Mouse (Mus musculus) right cerebral cortex, postnatal 14 days (tissue): Measurements from ENCODE around the gene Crabp1.
A peak's percentile ranks its signal among the peaks of the same experiment; 100 is the strongest.

Source experiments
- DNase-seq: peaks from one replicate; pipeline ENCODE4 v3.0.0; 2022

The Crabp1 gene

DNA sequence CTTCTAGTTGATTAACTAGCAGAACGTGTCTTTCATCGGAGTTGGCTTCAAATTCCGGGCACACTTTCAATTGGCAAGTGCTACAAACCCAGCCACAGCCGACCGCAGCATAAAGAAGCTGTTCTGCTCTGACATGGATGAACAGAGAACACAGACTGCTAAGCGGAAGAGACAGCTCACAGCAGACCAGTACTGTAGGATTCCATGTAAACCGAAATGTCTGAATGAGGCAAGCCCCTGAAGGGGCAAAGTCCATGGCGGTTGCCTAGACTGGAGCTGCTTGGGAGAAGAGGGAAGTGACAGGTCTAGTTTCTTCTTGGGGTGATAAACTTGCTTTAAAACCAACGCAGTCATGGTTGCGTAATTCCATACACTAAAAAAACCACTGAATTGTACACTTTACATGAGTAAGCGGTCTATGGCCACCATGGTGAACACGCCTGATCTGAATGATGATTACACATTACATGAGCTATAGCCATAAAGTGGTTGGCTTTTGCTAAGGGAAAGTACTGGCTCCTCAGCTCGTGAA is 12.0 kb downstream of the Crabp1 start:
- DNase-seq = no peak

DNA sequence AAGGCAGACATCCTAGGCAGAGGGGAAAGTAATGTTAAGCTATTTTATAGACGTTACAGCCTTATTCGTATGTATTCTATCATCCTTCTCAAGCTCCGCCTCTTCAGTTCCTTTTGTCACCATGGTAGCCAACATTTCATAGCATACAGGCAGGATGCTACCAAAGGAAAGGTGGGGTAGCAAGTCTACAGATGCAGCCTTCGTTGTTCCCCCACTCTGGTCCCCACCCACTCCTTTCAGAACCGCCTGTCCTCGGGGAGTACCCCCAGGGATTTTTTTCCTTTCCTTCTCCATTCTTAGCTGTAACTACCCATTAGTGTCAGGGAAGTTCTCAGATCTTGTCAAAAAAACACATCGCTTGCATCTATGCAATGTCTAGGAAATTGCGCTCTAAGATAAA is 14.7 kb downstream of the Crabp1 start:
- no peak for DNase-seq

DNA sequence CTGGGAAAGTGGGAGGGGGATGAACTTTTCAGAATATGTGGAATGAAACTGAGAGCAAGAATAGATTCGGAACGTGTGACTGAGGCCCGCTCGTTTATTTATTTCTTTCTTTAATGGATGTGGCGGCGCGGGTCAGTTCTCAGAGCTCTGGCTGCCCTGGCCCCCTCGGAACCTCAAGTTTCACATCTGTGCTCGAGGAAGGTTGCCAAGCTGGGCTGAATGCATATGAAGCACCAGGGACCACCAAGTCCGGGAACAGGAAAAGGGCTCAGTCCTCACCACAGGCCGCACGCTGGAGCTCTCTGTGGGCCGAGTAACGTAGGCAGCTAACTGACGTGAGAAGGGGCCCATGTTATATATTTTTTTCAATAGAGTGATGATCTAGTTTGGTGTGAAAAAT is 18.0 kb downstream of the Crabp1 start:
- DNase-seq = no peak

GRCm38 (mm10) chr9:54784003-54784402 is 19.5 kb downstream of the Crabp1 start:
- DNase-seq = no peak

DNA sequence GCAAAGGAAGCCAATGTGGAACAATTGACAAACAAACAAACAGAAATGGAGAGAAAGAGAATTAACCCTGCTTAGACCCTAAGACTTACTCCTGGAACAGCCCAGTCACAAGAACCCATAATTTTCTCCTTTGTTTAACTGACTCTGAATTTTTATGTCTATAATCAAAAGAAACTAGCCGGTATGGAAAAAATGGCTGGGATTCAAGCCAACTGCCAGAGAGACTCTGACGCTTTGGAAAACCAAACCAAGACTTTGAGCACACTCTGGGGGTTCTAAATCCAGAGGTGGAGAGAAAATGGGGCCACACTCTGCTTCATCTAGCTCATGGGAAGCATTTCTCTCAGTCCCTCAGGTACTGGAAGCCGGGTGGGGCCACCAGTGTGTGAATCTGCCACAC is 20.7 kb downstream of the Crabp1 start:
- DNase-seq = no peak

DNA sequence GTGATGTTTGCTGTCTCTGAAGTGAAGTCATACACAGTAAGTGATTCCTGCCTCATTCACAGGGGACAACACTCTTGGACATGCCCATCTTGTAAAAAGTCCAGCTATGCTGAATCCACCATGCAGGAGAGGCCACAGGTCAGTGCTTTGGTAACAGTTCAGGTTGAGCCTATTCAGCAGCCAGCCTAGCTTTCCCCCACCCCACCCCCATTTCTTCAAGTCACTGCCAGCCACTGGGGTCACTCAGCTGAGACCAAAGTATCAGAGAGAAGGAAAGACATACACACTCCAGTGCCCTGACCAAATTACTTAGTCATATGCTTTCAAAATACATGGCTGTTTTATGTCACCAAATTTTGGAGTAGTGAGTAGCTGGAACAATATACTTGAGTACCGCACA is 21.5 kb downstream of the Crabp1 start:
- DNase-seq = no peak

DNA sequence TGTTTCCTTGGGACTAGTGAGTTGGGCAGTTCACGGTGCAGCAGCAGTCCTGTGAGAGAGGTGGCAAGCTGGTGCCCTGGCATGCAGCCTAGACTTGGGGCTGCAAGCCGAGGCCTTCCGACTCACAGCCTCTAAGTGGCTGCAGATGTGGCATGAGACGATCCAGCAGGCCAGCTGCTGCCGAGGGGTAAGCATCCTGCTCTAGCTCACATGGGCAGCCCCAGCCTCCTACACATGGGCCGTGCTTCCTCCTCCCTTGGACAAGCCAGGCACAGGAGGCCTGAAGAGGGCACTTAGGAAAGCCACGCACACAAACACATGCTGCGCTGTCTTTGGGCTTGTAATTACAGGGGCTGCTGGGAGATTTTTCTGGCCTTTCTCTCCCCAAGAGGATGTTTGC is 23.2 kb downstream of the Crabp1 start:
- no peak for DNase-seq

- no peak for DNase-seq
Measured at GRCm38 (mm10) chr9:54790271-54790670, 25.7 kb downstream of the Crabp1 start.

GRCm38 (mm10) chr9:54801460-54801961 is 37.0 kb downstream of the Crabp1 start:
- DNase-seq = no peak

DNA sequence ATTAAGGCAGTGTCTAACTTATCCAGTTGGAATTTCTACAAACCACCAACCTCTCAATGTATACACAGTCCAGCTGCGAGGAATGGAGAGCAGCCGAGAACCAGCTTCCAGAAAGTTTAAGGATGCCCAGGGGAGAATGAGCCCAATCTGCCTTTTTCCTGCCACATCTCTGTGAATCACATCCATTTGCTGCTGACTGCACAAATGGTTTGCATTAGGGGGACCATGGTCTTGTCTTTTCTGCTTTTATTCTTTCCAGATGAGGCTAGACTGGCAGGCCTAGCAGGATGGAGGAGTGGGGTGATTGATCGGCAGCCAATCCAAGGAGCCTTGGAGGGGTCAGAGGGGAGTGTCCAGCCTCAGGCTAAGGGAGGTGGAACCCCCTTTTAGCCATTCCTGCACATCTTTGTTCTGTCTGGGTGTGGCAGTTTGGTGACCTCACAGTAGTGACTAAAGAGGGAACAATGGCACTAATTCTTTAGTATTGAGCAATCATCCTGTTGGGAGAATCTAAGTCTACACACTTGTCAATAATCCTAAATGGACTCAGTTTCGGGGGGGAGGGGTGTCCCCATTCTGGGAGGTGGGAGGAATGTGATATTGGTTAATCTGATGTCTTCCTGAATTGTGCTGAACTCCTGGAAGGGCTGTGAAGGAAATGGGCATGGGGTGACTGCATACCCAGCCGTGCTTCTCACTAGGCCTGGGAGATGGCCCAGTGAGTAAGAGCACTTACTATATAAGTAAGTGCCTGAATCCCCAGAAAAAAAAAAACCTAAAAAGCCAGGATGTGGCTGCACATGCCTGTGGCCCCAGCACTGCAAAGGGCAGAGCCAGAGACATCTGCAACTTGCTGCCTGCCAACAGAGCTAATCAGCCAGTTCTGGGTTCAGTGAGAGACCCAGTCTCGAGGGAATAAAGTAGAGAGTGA is 38.5 kb downstream of the Crabp1 start:
- no peak for DNase-seq

- DNase-seq = no peak
Measured at GRCm38 (mm10) chr9:54804351-54804750, 39.8 kb downstream of the Crabp1 start.

- DNase-seq = no peak
Measured at GRCm38 (mm10) chr9:54807761-54808160, 43.2 kb downstream of the Crabp1 start.

- DNase-seq = no peak
Measured at GRCm38 (mm10) chr9:54809953-54810352, 45.4 kb downstream of the Crabp1 start.

DNA sequence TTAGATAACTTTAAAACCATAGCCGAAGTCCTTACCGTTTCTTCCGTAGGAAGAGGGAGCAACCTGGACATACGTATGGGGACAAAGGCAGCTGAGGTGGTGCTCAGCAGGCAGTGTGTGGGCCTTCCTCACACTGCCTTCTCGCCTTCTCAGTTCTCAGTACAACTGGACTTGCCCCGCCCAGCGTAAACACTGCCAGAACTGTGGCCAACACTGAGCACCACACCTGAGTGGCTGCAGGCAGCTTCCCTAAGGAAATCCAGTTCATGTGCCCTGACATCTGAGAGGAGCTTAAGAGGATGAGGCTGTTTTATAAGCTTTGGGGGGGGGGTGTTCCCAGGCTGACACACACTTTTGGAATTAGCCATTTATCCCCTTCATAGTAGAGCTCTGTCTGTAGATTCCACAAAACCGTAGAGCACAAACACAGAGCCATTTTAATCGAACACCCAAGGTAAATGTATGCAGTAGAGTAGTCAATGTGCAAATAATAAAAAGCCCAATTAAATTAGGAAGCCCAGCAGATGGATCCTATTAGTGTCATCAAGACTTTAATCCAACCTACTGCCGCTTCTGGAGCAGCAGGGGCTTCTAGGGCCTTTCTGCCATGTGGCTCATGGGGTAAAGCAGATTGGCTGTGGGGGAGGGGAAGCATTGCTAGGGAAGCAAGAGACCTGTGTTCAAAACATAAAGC is 52.1 kb downstream of the Crabp1 start:
- DNase-seq = no peak

- DNase-seq = peak; percentile 35
Measured at GRCm38 (mm10) chr9:54821442-54822100, 57.0 kb downstream of the Crabp1 start.
